Mouse (Mus musculus) MEL (cell line): ENCODE measurements at regions not wholly inside any gene's neighbourhood (a gene's known extent, or its start where the extent isn't known, plus 50 kb on each side); places are given as distances from the start of the nearest gene placed in this dataset.

Experiments
- CHD1 ChIP-seq: IDR thresholded peaks from 2 replicates; pipeline ENCODE4 v1.6.1; 2012; ENCODE audit warnings: low read depth, mild to moderate bottlenecking, inconsistent platforms, low read length, improper control_type of control experiment
- CTCF ChIP-seq, 3 experiments: IDR thresholded peaks in 2 of 3; conservative IDR thresholded peaks in 1 of 3; 2 replicates each; pipeline ENCODE4 v1.5.1; 2011 to 2012; ENCODE audit warnings: low read length in 3 of 3, low read depth in 2 of 3, mild to moderate bottlenecking in 2 of 3, improper control_type of control experiment in 1 of 3, inconsistent platforms in 1 of 3, mixed read lengths in 1 of 3, moderate library complexity in 1 of 3; ENCODE audit not compliant: control insufficient read depth in 1 of 3, insufficient read depth in 1 of 3, poor library complexity in 1 of 3, severe bottlenecking in 1 of 3
- E2F4 ChIP-seq: IDR thresholded peaks from 2 replicates; pipeline ENCODE4 v1.6.1; 2011; ENCODE audit warnings: low read depth, low read length, improper control_type of control experiment, borderline replicate concordance
- EP300 ChIP-seq, 2 experiments: IDR thresholded peaks; 2 replicates each; pipeline ENCODE4 v1.6.1; 2011; ENCODE audit warnings: improper control_type of control experiment in 2 of 2, low read length in 2 of 2, low read depth in 1 of 2, mild to moderate bottlenecking in 1 of 2
- ETS1 ChIP-seq: IDR thresholded peaks from 2 replicates; pipeline ENCODE4 v1.6.1; 2012; ENCODE audit warnings: low read depth, mild to moderate bottlenecking, inconsistent platforms, low read length, improper control_type of control experiment, moderate library complexity
- GATA1 ChIP-seq: IDR thresholded peaks from 2 replicates; pipeline ENCODE4 v1.6.1; 2011; ENCODE audit warnings: low read depth, low read length, improper control_type of control experiment
- MAFK ChIP-seq: IDR thresholded peaks from 2 replicates; pipeline ENCODE4 v1.6.1; 2011; ENCODE audit warnings: low read depth, mild to moderate bottlenecking, low read length, improper control_type of control experiment, borderline replicate concordance
- NRF1 ChIP-seq: IDR thresholded peaks from 2 replicates; pipeline ENCODE4 v1.6.1; 2014; ENCODE audit warnings: low read depth, mild to moderate bottlenecking, inconsistent platforms, low read length, improper control_type of control experiment, moderate library complexity; ENCODE audit not compliant: poor library complexity, insufficient read depth, severe bottlenecking
- POLR2A ChIP-seq, 2 experiments: IDR thresholded peaks; 2 replicates each; pipeline ENCODE4 v1.6.1; 2011 to 2012; ENCODE audit warnings: low read length in 2 of 2, mild to moderate bottlenecking in 2 of 2, control low read depth in 1 of 2, improper control_type of control experiment in 1 of 2, low read depth in 1 of 2, moderate library complexity in 1 of 2; ENCODE audit not compliant: control insufficient read depth in 1 of 2, insufficient read depth in 1 of 2, poor library complexity in 1 of 2
- UBTF ChIP-seq: IDR thresholded peaks from 2 replicates; pipeline ENCODE4 v1.6.1; 2012; ENCODE audit warnings: low read depth, mild to moderate bottlenecking, inconsistent platforms, low read length, improper control_type of control experiment, moderate library complexity, borderline replicate concordance; ENCODE audit not compliant: insufficient read depth
- ZC3H11A ChIP-seq: IDR thresholded peaks from 2 replicates; pipeline ENCODE4 v1.6.1; 2012; ENCODE audit warnings: low read depth, mild to moderate bottlenecking, inconsistent platforms, low read length, improper control_type of control experiment
- ZKSCAN1 ChIP-seq: IDR thresholded peaks from 2 replicates; pipeline ENCODE4 v1.6.1; 2012; ENCODE audit warnings: low read depth, mild to moderate bottlenecking, inconsistent platforms, low read length, improper control_type of control experiment, moderate library complexity

GRCm38 (mm10) chr11:112978884-112979283 lies 196.9 kb downstream of the Sox9 start:
- TF ChIP-seq NRF1 = no peak
- no peak for TF ChIP-seq GATA1
- TF ChIP-seq CTCF (IDR thresholded peaks at IDR 0.05 in 2 of 3, conservative IDR thresholded peaks at IDR 0.05 in 1 of 3; ENCODE audit: control insufficient read depth in 1 of 3, insufficient read depth in 1 of 3, low read depth in 2 of 3, low read length in 3 of 3, poor library complexity in 1 of 3, severe bottlenecking in 1 of 3) = no peak
- no peak for TF ChIP-seq ZC3H11A
- TF ChIP-seq E2F4 = no peak
- no peak for TF ChIP-seq CHD1
- no peak for TF ChIP-seq ZKSCAN1
- TF ChIP-seq POLR2A (IDR thresholded peaks at IDR 0.05; ENCODE audit: control insufficient read depth in 1 of 2, insufficient read depth in 1 of 2, low read depth in 1 of 2, low read length in 2 of 2, poor library complexity in 1 of 2) = no peak
- no peak for TF ChIP-seq UBTF
- TF ChIP-seq EP300 (IDR thresholded peaks at IDR 0.05; ENCODE audit: low read depth in 1 of 2, low read length in 2 of 2) = no peak
- no peak for TF ChIP-seq ETS1
- TF ChIP-seq MAFK = no peak
